Mouse (Mus musculus): ENCODE results near the gene Alg13. TPM values are rescaled to one million over a fixed set of nuclear protein-coding genes. Genes with fewer than 3 reads are reported as not detected.

The Alg13 gene
- total RNA-seq, 4 experiments from 2014 or later: 7.4 to 13.6 (median 8.5) TPM

Small RNAs within 50 kb of the gene (microRNA-seq; reads per million reads assigned to microRNA genes)
- 0 reads per million in 2 experiments for gene Mir680-2

Other genes with a start within 250 kb of the Alg13 start
- 10 to 100 TPM in 1 of 4 experiments, 1 to 10 TPM in 3; 7.4 to 10.3 (median 9.0) TPM for gene A730046J19Rik, start 164.1 kb upstream of the Alg13 start, total RNA-seq (2022)
- under 1 TPM in 1 of 4 experiments, not detected in 3; 0.08 TPM for gene Trpc5os, start 138.8 kb downstream of the Alg13 start, total RNA-seq (2022)

All from adrenal gland, adult 8-10 months (tissue).